Comparison of ENCODE assay signal across 7 mouse cellular contexts in the genomic region with DNA sequence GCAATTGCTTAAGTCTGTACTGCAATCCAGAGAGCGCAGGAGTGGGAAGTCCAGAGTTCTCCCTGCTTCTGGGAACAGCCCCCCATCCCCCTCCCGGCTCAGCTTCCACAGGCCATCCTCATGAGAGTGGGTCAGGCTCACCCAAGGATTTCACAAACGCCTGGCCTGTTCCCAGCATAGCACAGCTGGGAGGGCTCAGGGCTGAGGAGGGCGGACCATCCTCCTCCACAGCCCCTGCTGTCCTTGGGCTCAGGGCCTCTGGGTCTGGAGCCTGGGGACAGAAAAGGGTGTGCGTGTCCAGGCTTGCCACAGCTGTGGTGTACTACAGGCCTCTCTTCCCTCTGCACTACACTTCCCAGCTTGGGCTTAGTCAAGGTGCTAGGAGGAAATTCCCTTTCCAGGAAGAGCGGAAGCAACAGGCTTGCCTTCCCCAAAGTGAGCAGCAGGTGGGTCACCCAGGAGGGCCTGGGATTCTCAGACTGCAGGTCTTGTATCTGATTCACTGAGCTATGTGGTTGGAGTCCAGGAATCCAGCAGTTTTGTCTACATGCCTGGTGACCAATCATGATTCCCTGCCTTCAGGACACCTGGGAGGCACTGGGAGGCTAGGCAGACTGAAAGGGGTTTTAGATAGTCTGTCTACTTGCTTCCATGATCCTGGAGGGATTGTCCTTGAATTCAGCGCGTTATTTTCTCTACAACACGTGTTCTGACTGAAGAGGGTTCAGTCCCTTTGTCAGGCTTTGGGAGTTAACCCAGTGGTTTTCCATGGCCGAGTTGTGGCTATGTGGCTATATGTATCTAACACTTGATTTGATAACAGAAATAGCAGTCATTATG. TPM values are rescaled to one million over a fixed set of nuclear protein-coding genes. Genes with fewer than 3 reads are reported as not detected.
DNase-seq lines count a peak whose midpoint lies in the region; ATAC-seq and TF ChIP-seq lines count a peak whose summit lies in the region.

No protein-coding gene starts in this region.

- no peak overlapping the region for H3K4me3 ChIP-seq in cortical plate, adult 2 months (ENCODE audit: insufficient read depth, low read length)
- peak overlapping the region; percentile 41; the same call in 1 of the 2 replicates for H3K4me3 ChIP-seq in heart, embryonic 12.5 days
- no peak overlapping the region for H3K4me3 ChIP-seq in kidney, embryonic 15.5 days (replicated peaks)
- no peak overlapping the region for H3K4me3 ChIP-seq in small intestine, adult 2 months (ENCODE audit: low read depth, low read length)

- in situ Hi-C loops in Patski (cut with MboI; ENCODE audit: low pct_unique_long_range_greater_than_20kb): loop anchor here (25.0 kb wide), 1 partner anchor 850 kb away; a partner anchor contains a TSS

- no peak for TF ChIP-seq POLR2A in cortical plate, adult 2 months (IDR thresholded peaks at IDR 0.05; ENCODE audit: extremely low read depth, insufficient read depth, low read length)
- no peak for TF ChIP-seq POLR2A in small intestine, adult 2 months (IDR thresholded peaks at IDR 0.05; ENCODE audit: low read depth, low read length)

- 0 out of 2 replicates have a peak overlapping the region, but pooled peaks have one; percentile 75 for H3K27ac ChIP-seq in cortical plate, adult 2 months (ENCODE audit: insufficient read depth, low read length)
- peak overlapping the region; percentile 88 for H3K27ac ChIP-seq in heart, embryonic 12.5 days (ENCODE audit: poor library complexity, severe bottlenecking)
- H3K27ac ChIP-seq in kidney, embryonic 15.5 days: peak overlapping the region; percentile 96
- peak overlapping the region; percentile 67 for H3K27ac ChIP-seq in small intestine, adult 2 months (ENCODE audit: insufficient read depth, low read depth, low read length)

- WGBS in heart, embryonic 12.5 days: 35% methylated on average over 10 of the region's 10 CpGs
- 26% methylated on average over 10 of the region's 10 CpGs for WGBS in kidney, embryonic 15.5 days
- 72% methylated on average over 10 of the region's 10 CpGs for WGBS in small intestine, adult 2 months

- H3K9ac ChIP-seq in heart, embryonic 12.5 days: peak overlapping the region; percentile 44
- 0 out of 2 replicates have a peak overlapping the region, but pooled peaks have one; percentile 19 for H3K9ac ChIP-seq in kidney, embryonic 15.5 days

- peaks cover 8% of the 10 kb centered on the region for H3K4me1 ChIP-seq in cortical plate, adult 2 months (ENCODE audit: control insufficient read depth, insufficient read depth, low read length)
- H3K4me1 ChIP-seq in heart, embryonic 12.5 days (replicated peaks): peaks cover 79% of the 10 kb centered on the region
- H3K4me1 ChIP-seq in kidney, embryonic 15.5 days: peaks cover 87% of the 10 kb centered on the region
- peaks cover 40% of the 10 kb centered on the region for H3K4me1 ChIP-seq in small intestine, adult 2 months (ENCODE audit: control insufficient read depth, insufficient read depth, insufficient read length, low read length)

- peak overlapping the region; percentile 88 for H3K4me2 ChIP-seq in heart, embryonic 12.5 days
- peak overlapping the region; percentile 72 for H3K4me2 ChIP-seq in kidney, embryonic 15.5 days

- TF ChIP-seq CTCF in Patski (IDR thresholded peaks at IDR 0.05): no peak
- TF ChIP-seq CTCF in cortical plate, adult 2 months (IDR thresholded peaks at IDR 0.05; ENCODE audit: extremely low read depth, insufficient read depth, low read length): no peak
- TF ChIP-seq CTCF in small intestine, adult 2 months (IDR thresholded peaks at IDR 0.05; ENCODE audit: extremely low read depth, insufficient read length, insufficient replicate concordance, low read depth, low read length): no peak

- peaks cover 7% of the 10 kb centered on the region; the same call in 1 of the 2 replicates for H3K36me3 ChIP-seq in heart, embryonic 12.5 days
- peaks cover 9% of the 10 kb centered on the region for H3K36me3 ChIP-seq in kidney, embryonic 15.5 days
- peaks cover 17% of the 10 kb centered on the region for H3K36me3 ChIP-seq in small intestine, adult 2 months (ENCODE audit: control insufficient read depth, insufficient read depth, low read length)

- ATAC-seq in Patski: peak; percentile 24
- ATAC-seq in heart, embryonic 12.5 days (ENCODE audit: insufficient number of reproducible peaks, low FRiP score): no peak
- peak; percentile 73 for ATAC-seq in kidney, embryonic 15.5 days (replicated peaks; ENCODE audit: low FRiP score)
- ATAC-seq in granulocyte monocyte progenitor cell, adult 5-6 weeks (replicated peaks; ENCODE audit: poor library complexity, severe bottlenecking): no peak

- POLR2A ChIA-PET in Patski (lab: Charles Lee): interaction anchor here (0.5 to 2.2 kb wide), 7 partner anchors 12 to 46 kb away, joined by 3 to 6 read pairs (median 4); no protein-coding TSS in a partner anchor

- no peaks in the 10 kb centered on the region for H3K27me3 ChIP-seq in Patski
- H3K27me3 ChIP-seq in heart, embryonic 12.5 days (replicated peaks): peaks cover 14% of the 10 kb centered on the region
- peaks cover 13% of the 10 kb centered on the region for H3K27me3 ChIP-seq in kidney, embryonic 15.5 days
- H3K27me3 ChIP-seq in small intestine, adult 2 months (ENCODE audit: control insufficient read depth, insufficient read depth, low read length): no peaks in the 10 kb centered on the region

- no peak for DNase-seq in Patski (ENCODE audit: low read depth, low spot score)
- DNase-seq in lung, postnatal 10 days: peak; percentile 95

- H3K9me3 ChIP-seq in heart, embryonic 12.5 days (replicated peaks): no peaks in the 10 kb centered on the region
- no peaks in the 10 kb centered on the region for H3K9me3 ChIP-seq in kidney, embryonic 15.5 days (replicated peaks)

- CTCF ChIA-PET in Patski (lab: Charles Lee): interaction anchor here (1.5 to 3.0 kb wide), 3 partner anchors 21 to 84 kb away, joined by 4 to 11 read pairs (median 7); no protein-coding TSS in a partner anchor

RNA-seq across cellular contexts. Expression of a gene that starts 7.4 kb away (rescaled TPM):
- polyA plus RNA-seq in Patski (2021): 171 TPM
- polyA plus RNA-seq in cortical plate, adult 2 months (2012; rRNA removed): 5.0 TPM in 2 replicates
- 7.1 and 8.0 TPM in 2 replicates for polyA plus RNA-seq in heart, embryonic 12.5 days (2016; fragmentation: Nextera tagmentation; extraction: Ambion mirVana)
- polyA plus RNA-seq in kidney, embryonic 15.5 days (2015; fragmentation: Nextera tagmentation; extraction: Ambion mirVana): 14.1 and 15.2 TPM in 2 replicates
- 27.2 and 47.2 TPM in 2 replicates for polyA plus RNA-seq in small intestine, adult 2 months (2012; rRNA removed)
- total RNA-seq in granulocyte monocyte progenitor cell, adult 5-6 weeks (2014; fragmentation: Nextera tagmentation): 0.41 TPM in 1 of 2 replicates, not detected in the other
- total RNA-seq in granulocyte monocyte progenitor cell, adult 5-6 weeks (2017): 2.0 and 2.2 TPM in 2 replicates

RNA-seq across cellular contexts. Expression of a gene that starts 23.6 kb away (rescaled TPM):
- polyA plus RNA-seq in Patski (2021): 120 TPM
- 81.6 and 86.6 TPM in 2 replicates for polyA plus RNA-seq in cortical plate, adult 2 months (2012; rRNA removed)
- 28.9 and 29.6 TPM in 2 replicates for polyA plus RNA-seq in heart, embryonic 12.5 days (2016; fragmentation: Nextera tagmentation; extraction: Ambion mirVana)
- polyA plus RNA-seq in kidney, embryonic 15.5 days (2015; fragmentation: Nextera tagmentation; extraction: Ambion mirVana): 34.1 and 38.9 TPM in 2 replicates
- 19.8 and 35.0 TPM in 2 replicates for polyA plus RNA-seq in small intestine, adult 2 months (2012; rRNA removed)
- total RNA-seq in granulocyte monocyte progenitor cell, adult 5-6 weeks (2014; fragmentation: Nextera tagmentation): 43.1 and 44.5 TPM in 2 replicates
- total RNA-seq in granulocyte monocyte progenitor cell, adult 5-6 weeks (2017): 18.8 and 23.3 TPM in 2 replicates

Comparison
In these comparisons a context has a peak if more than half of its experiments do, and no peak if none do; other contexts are left out.
1. ATAC-seq: peak in Patski (single experiment) and kidney, embryonic 15.5 days (single experiment); none in heart, embryonic 12.5 days (single experiment) and granulocyte monocyte progenitor cell, adult 5-6 weeks (single experiment).
2. Peak in every context shown above with its lines, with median percentiles within 50 percentile points of each other: H3K27ac ChIP-seq.